ENCODE assay signal across 30 mouse cellular contexts in the genomic region with DNA sequence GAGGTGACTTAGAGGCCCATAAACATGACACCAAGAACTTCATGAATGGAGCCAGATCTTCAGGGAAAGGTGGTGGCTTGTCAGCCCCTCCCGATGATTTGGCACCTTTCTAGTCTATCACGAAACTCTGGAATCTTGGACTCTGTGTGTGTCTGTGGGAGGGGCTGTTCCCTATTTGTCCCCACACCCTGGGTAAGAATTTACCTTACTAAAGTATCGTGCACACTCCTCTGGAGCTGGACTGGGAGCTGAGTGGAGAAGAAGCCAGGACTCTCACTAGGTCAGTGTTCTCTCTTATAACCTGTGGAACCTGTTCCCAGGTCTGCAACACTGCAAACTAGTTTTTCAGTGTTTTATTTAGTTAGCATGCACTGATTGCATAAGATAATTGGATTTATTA. TPM values are rescaled to one million over a fixed set of nuclear protein-coding genes. Genes with fewer than 3 reads are reported as not detected.
DNase-seq lines count a peak whose midpoint lies in the region; ATAC-seq and TF ChIP-seq lines count a peak whose summit lies in the region.
"Not testable (repeated sequence)": the region's sequence is repeated elsewhere in the genome, so short reads cannot be mapped to it uniquely, and the experiment has no call there.
"Had no signal": no experiment of that assay in that cellular context is flagged by ENCODE, and none has a peak within 500 bp of the region (broad histone marks: within the 10 kb centered on the region; RNA-seq: fewer than 3 reads in every experiment).

A gene (plus strand): TSS at position 201 of the 400 bp plus-strand sequence.

- H3K4me1 ChIP-seq in intestine, embryonic 16.5 days (ENCODE audit: control insufficient read depth, insufficient read depth, low read length); kidney, embryonic 15.5 days; liver, adult 2 months (ENCODE audit: control insufficient read depth, insufficient read depth, low read length); stomach, embryonic 14.5 days (ENCODE audit: control insufficient read depth, insufficient read depth, low read length); stomach, postnatal 0 days (replicated peaks; ENCODE audit: control insufficient read depth, insufficient read depth): not testable (repeated sequence)

- TF ChIP-seq POLR2A in liver, adult 2 months (IDR thresholded peaks at IDR 0.05; ENCODE audit: extremely low read depth, insufficient read depth, low read length): not testable (repeated sequence)

- peak; percentile 34 for DNase-seq in ZHBTc4 (ENCODE audit: low read depth, low spot score)
- DNase-seq in liver, adult 2 months (ENCODE audit: extremely low read depth, low read depth, low spot score): peak; percentile 25
- DNase-seq in lung, postnatal 25 days (ENCODE audit: low spot score): peak; percentile 4
- peak; percentile 45 for DNase-seq in stomach, postnatal 0 days (ENCODE audit: low spot score)

- not testable (repeated sequence) for TF ChIP-seq EP300 in stomach, postnatal 0 days (optimal IDR thresholded peaks at IDR 0.05)

- H3K79me2 ChIP-seq in liver, adult 2 months (ENCODE audit: control insufficient read depth, insufficient read depth, low read length): not testable (repeated sequence)

- not testable (repeated sequence) for H3K27me3 ChIP-seq in intestine, embryonic 16.5 days (replicated peaks; ENCODE audit: control insufficient read depth, insufficient read depth, low read length); kidney, embryonic 15.5 days; liver, adult 2 months (ENCODE audit: control insufficient read depth, insufficient read depth, low read length); stomach, embryonic 14.5 days (ENCODE audit: control insufficient read depth, insufficient read depth, low read length); stomach, postnatal 0 days (ENCODE audit: control insufficient read depth, insufficient read depth, low read length)

- not testable (repeated sequence) for H3K9ac ChIP-seq in intestine, embryonic 16.5 days (ENCODE audit: low read depth, low read length); kidney, embryonic 15.5 days; liver, adult 2 months (ENCODE audit: low read depth, low read length); stomach, embryonic 14.5 days (replicated peaks; ENCODE audit: low read depth, low read length); stomach, postnatal 0 days (ENCODE audit: low read length)

- not testable (repeated sequence) for H3K9me3 ChIP-seq in intestine, embryonic 16.5 days (ENCODE audit: control insufficient read depth, low read length); kidney, embryonic 15.5 days (replicated peaks); stomach, embryonic 14.5 days (ENCODE audit: control insufficient read depth, low read depth, low read length); stomach, postnatal 0 days (ENCODE audit: control insufficient read depth, low read length)

- H3K4me3 ChIP-seq in intestine, embryonic 16.5 days (ENCODE audit: low read length); kidney, embryonic 15.5 days (replicated peaks); liver, adult 2 months (ENCODE audit: insufficient read depth, low read depth, low read length); stomach, embryonic 14.5 days (ENCODE audit: low read depth, low read length); stomach, postnatal 0 days (ENCODE audit: low read depth, low read length): not testable (repeated sequence)

- TF ChIP-seq CTCF in liver, adult 2 months (IDR thresholded peaks at IDR 0.05; ENCODE audit: low read depth, low read length); stomach, postnatal 0 days (IDR thresholded peaks at IDR 0.05; ENCODE audit: low read depth): not testable (repeated sequence)

- H3K27ac ChIP-seq in intestine, embryonic 16.5 days (ENCODE audit: low read length); kidney, embryonic 15.5 days; liver, adult 2 months (replicated peaks; ENCODE audit: insufficient read depth, low read depth, low read length); stomach, embryonic 14.5 days (ENCODE audit: low read length): not testable (repeated sequence)
- peak within 1 kb of the TSS; percentile 58 for H3K27ac ChIP-seq in stomach, postnatal 0 days (replicated peaks)

- 63% methylated on average over 3 of the region's 3 CpGs for WGBS in intestine, embryonic 16.5 days
- WGBS in kidney, embryonic 15.5 days: 77% methylated on average over 3 of the region's 3 CpGs
- 21% methylated on average over 3 of the region's 3 CpGs for WGBS in liver, adult 2 months
- 77% methylated on average over 3 of the region's 3 CpGs for WGBS in stomach, embryonic 14.5 days
- WGBS in stomach, postnatal 0 days: 61% methylated on average over 3 of the region's 3 CpGs

- not testable (repeated sequence) for H3K4me2 ChIP-seq in intestine, embryonic 16.5 days (ENCODE audit: low read depth, low read length); kidney, embryonic 15.5 days; stomach, embryonic 14.5 days (replicated peaks; ENCODE audit: low read depth, low read length); stomach, postnatal 0 days (replicated peaks; ENCODE audit: low read depth)

- ATAC-seq in intestine, embryonic 16.5 days: peak; percentile 94
- not testable (repeated sequence) for ATAC-seq in kidney, embryonic 15.5 days (replicated peaks; ENCODE audit: low FRiP score)
- 0 out of 2 replicates have a peak, but pooled peaks have one; percentile 46 for ATAC-seq in stomach, embryonic 14.5 days (ENCODE audit: insufficient number of reproducible peaks, insufficient read depth, low FRiP score, low read depth)
- peak; percentile 99 for ATAC-seq in stomach, postnatal 0 days (ENCODE audit: low FRiP score, low TSS enrichment)

- not testable (repeated sequence) for H3K36me3 ChIP-seq in intestine, embryonic 16.5 days (ENCODE audit: control insufficient read depth, insufficient read depth, low read length); kidney, embryonic 15.5 days; liver, adult 2 months (ENCODE audit: control insufficient read depth, insufficient read depth, low read length); stomach, embryonic 14.5 days (ENCODE audit: control insufficient read depth, insufficient read depth, low read length); stomach, postnatal 0 days (ENCODE audit: control insufficient read depth, insufficient read depth, low read length)

RNA-seq across cellular contexts. Expression of the gene that starts here (rescaled TPM):
- polyA plus RNA-seq in intestine, embryonic 16.5 days (2015; fragmentation: Nextera tagmentation; extraction: Ambion mirVana): 0.93 and 0.95 TPM in 2 replicates
- 13.8 and 18.2 TPM in 2 replicates for polyA plus RNA-seq in kidney, embryonic 15.5 days (2015; fragmentation: Nextera tagmentation; extraction: Ambion mirVana)
- total RNA-seq in liver, adult 2 months (2014; rRNA removed): 0.54 TPM in 1 of 2 replicates, not detected in the other
- not detected in 2 replicates for polyA plus RNA-seq in liver, adult 2 months (2012; rRNA removed)
- polyA plus RNA-seq in stomach, embryonic 14.5 days (2014; fragmentation: Nextera tagmentation; extraction: Ambion mirVana): 0.49 TPM in 1 of 2 replicates, not detected in the other
- polyA plus RNA-seq in stomach, postnatal 0 days (2015; fragmentation: Nextera tagmentation; extraction: Ambion mirVana): 5.1 and 5.8 TPM in 2 replicates
- total RNA-seq: adrenal gland, postnatal 25 days; CH12.LX; G1E; gastrocnemius, adult 18-20 months; gastrocnemius, postnatal 10 days; gastrocnemius, postnatal 36 days; granulocyte monocyte progenitor cell, adult 5-6 weeks; heart, postnatal 14 days; heart, postnatal 4 days had no signal
- polyA plus RNA-seq: activated CD4-positive, CD25-positive, alpha-beta regulatory T cell, adult 4 months; brain, embryonic 14.5 days; cortical plate, adult 2 months; embryonic facial prominence, embryonic 10.5 days; embryonic facial prominence, embryonic 13.5 days; erythroblast, embryonic 14.5 days; forebrain, embryonic 10.5 days; forebrain, embryonic 13.5 days; forebrain, embryonic 16.5 days; G1E; heart, embryonic 10.5 days; heart, embryonic 13.5 days; heart, embryonic 16.5 days; hindbrain, embryonic 11.5 days; hindbrain, embryonic 14.5 days had no signal

Comparison
In these comparisons a context has a peak if more than half of its experiments do, and no peak if none do; other contexts are left out.
1. Peak in ATAC-seq in intestine, embryonic 16.5 days; RNA of the gene not detected or under 1 TPM.
2. Peak in DNase-seq in liver, adult 2 months; RNA of the gene not detected or under 1 TPM.
3. Peak in ATAC-seq in stomach, embryonic 14.5 days; RNA of the gene not detected or under 1 TPM.